Mouse (Mus musculus): ENCODE measurements around the gene Sgsm2. TPM values are rescaled to one million over a fixed set of nuclear protein-coding genes. Genes with fewer than 3 reads are reported as not detected.

Gene Sgsm2
- 10 to 100 TPM; 85.2 to 93.8 TPM for total RNA-seq (2021)
- long read RNA-seq, experiment 1, full-length matches to known transcripts = 27 of 118 reads
- long read RNA-seq, experiment 1, partial matches to known transcripts = 12 of 118 reads
- long read RNA-seq, experiment 1, other reads (novel, unspliced or antisense) = 79 of 118 reads
- long read RNA-seq, experiment 2, full-length matches to known transcripts = 15 of 75 reads
- long read RNA-seq, experiment 2, partial matches to known transcripts = 6 of 75 reads
- long read RNA-seq, experiment 2, other reads (novel, unspliced or antisense) = 54 of 75 reads

DNA sequence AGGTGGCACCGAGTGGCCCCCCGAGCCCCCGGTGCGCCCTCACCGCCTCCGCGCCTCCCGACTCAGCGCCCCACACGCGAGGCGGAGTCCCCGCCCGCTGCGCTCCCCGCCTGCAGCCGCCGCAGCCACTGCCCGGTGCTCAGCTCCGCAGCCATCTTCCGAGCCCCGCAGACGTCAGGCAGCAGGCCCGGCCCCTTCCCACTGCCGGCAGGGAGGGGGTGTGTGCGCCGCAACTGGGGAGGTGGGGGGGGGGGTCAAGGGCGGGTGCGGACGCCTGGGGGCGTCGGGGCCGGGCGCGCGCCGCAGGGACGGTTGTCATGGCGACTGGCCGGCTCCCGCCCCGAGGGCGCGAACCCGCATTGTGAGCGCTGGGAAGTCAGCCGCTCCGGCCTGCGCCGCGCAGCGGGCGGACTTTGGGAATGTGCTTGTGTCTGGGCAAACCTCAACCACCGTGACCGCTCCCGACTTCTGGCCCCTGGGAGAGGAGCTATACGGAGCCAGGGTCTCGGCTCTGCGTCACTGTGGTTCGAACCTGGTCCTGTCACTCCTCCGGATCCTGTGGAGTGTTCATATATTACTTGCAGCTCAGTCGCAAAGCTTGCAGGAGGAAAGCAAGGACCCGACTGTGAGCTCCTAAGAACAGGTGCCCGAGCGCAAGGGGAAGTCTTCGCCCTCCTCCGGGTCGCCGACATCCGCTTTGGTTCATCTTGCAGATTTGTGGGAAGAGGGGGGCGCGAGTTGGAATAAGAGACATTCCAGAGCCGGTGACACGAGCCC lies at the start of gene Sgsm2:
Sgsm2 (minus strand) TSS at position 160 of the 777 bp plus-strand sequence.
- peak; percentile 55 to 80 for DNase-seq (ENCODE audit: low spot score in 2 of 2)

DNA sequence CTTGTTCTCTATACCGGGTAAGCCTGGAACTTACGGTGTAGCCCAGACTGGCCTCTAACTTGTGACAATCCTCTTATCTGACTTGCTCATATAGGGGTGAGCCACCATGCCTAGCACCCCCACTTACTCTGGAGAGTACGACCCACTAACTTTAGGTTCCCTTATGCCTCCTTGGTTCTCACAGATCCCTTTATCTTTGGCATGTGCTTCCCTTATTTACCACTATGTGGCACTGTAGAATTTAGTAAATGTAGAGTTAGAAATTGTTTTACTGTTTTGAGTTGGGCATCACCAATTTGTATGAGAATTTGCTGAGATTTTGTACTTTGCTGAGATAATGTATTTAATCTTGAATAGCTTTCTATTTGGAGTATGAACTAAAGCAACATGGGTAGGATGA lies 49.5 kb upstream of the Sgsm2 start:
- DNase-seq (ENCODE audit: low spot score in 2 of 2) = peak in 1 of 2 experiments; percentile 20

DNA sequence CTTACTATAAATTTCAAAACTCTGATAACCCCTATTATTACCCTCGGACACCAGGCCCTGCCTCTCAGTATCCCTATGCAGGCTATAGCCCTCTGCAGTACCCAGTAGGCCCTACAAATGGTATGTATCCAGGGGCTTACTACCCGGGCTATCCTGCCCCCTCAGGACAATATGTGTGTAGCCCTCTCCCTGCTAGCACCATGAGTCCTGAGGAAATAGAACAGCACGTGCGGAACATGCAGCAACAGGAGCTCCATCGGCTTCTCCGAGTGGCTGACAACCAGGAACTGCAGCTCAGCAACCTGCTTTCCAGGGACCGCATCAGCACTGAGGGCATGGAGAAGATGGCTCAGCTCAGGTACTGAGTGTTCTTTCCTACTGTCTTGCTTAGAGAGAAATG lies 33.5 kb upstream of the Sgsm2 start:
- DNase-seq (ENCODE audit: low spot score in 2 of 2) = no peak

- no peak for DNase-seq (ENCODE audit: low spot score in 2 of 2)
Measured at GRCm38 (mm10) chr11:74929111-74929510, 32.3 kb upstream of the Sgsm2 start.

DNA sequence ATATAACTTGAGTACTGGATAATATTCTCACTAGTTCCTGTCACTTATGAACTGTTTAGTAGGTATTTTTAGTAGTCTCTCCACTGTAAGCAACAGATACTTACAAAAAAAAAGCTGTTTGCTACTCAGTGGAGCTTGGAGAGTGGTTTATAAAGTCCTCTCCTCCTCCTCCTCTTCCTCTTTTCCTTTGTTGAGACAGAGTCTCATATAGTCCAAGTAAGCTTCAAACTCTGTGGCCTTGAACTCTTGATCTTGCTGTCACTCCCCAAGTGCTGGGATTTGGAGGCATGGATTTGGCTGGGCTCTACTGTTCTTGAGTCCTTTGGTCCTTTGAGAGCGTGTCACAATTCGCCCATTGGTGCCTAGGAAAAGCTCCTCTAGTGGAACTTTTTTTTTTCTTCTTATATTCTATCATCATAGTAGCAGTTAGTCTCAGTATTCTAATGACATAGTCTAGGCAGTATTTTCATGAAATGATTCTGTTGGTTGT lies 30.4 kb upstream of the Sgsm2 start:
- DNase-seq (ENCODE audit: low spot score in 2 of 2) = no peak

- no peak for DNase-seq (ENCODE audit: low spot score in 2 of 2)
Measured at GRCm38 (mm10) chr11:74926388-74927005, 29.6 kb upstream of the Sgsm2 start.

GRCm38 (mm10) chr11:74925577-74926387 lies 28.9 kb upstream of the Sgsm2 start, which contains the start of the genes Smg6 and Srr:
TSS of gene Smg6 (plus strand) at chr11:74925823.
TSS of gene Srr (minus strand) at chr11:74925948.
- peak; percentile 92 to 95 for DNase-seq (ENCODE audit: low spot score in 2 of 2)

DNA sequence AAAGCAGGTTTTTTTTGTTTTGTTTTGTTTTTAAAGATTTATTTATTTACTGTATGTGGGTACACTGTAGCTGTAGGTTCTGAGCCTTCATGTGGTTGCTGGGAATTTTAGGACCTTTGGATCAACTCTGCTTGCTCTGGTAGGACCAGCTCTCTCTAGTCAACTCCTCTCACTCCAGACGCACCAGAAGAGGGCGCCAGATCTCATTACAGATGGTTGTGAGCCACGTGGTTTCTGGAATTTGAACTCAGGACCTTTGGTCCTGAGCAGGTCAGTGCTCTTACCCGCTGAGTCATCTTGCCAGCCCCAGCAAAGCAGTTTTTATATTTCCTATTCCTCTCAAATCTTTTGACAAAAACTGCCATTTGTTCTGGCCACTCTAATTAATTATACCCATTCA lies 27.3 kb upstream of the Sgsm2 start:
- DNase-seq (ENCODE audit: low spot score in 2 of 2) = no peak

DNA sequence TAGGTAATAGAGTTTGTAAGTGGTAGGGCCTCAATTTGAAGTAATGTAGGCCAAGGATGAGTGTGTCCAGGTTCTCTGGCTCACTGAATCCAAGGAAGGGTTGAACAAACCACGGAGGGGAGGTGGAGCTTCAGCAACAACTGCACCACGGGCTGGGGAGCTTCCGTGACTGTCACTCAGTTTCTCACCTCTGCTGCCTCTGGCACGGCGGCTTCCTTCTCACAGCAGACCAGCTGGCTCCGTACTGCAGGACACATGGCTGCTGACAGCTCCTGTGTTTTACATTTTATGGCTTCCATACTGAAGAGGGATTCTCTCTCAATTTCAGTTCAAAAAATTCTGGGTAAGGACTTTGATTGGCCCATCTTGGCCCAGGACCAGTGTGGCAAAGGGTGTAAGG lies 22.4 kb upstream of the Sgsm2 start:
- DNase-seq (ENCODE audit: low spot score in 2 of 2) = peak; percentile 17 to 34

GRCm38 (mm10) chr11:74912492-74912891 lies 15.6 kb upstream of the Sgsm2 start:
- DNase-seq (ENCODE audit: low spot score in 2 of 2) = no peak

DNA sequence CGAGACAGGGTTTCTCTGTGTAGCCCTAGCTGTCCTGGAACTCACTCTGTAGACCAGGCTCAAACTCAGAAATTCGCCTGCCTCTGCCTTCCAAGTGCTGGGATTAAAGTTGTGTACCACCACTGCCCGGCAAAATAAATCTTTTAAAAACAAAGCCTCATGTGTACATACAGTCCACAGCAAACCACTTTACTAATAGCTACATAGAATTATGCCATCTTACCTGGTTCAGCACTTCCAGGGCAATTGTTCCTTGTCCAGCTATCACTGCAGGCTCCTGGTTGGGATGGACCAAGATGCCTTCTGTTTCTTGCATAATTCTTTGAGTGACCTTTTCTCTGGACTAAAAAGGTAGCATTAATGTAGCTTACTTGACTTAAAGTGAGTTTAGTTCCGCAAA lies 13.1 kb upstream of the Sgsm2 start:
- DNase-seq (ENCODE audit: low spot score in 2 of 2) = no peak

GRCm38 (mm10) chr11:74908618-74909399 lies 11.9 kb upstream of the Sgsm2 start:
- no peak for DNase-seq (ENCODE audit: low spot score in 2 of 2)

DNA sequence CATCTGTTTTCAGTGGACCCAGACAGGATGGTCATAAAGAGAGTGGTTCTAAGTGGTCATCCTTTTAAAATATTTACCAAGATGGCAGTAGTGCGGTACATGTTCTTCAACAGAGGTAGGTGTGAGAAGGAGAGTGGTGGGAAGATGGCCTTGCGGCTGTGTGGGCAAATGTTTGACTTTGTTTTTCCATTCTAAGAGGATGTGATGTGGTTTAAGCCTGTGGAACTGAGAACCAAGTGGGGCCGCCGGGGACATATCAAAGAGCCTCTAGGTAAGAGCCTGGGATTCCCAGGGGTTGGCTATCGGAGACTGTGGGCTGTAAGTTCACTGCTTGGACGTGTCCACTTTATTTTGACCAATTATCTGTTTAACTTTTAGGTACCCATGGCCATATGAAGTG lies 11.0 kb upstream of the Sgsm2 start:
- DNase-seq (ENCODE audit: low spot score in 2 of 2) = no peak

GRCm38 (mm10) chr11:74902416-74902815 lies 5.6 kb upstream of the Sgsm2 start:
- DNase-seq (ENCODE audit: low spot score in 2 of 2) = no peak

DNA sequence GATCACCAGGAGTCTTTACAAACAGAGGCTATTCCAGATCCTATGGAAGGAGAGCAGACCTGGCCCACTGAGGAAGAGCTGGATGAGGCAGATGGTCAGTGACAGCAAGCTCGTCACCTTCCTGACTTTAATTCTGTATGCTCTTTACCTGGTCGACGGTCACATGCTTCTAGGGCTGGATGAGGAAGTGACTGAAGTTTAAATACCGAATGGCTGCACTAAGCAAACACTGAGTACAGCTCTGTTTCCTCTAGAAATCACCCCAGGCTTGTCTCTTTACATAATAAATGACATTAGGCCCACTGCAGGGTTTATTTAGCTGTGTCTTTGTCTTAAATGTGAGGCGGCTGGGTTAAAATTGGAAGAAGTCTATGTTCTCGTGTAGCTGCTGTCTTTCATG lies 4.7 kb upstream of the Sgsm2 start:
- DNase-seq (ENCODE audit: low spot score in 2 of 2) = no peak

DNA sequence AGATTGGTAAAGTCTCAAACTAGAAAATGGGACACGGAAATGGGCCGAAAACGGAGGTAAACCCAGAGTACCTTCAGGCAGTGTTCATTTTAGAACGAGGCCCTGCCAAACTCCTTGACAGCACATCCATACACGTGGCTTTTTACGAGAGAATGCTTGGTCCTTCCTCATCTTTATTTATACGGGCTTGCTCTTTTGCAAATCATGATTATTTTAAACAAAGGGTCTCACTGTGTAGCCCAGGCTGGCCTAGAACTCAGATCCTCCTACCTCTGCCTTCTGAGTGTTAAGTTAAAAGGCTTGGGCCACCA lies 1.6 kb upstream of the Sgsm2 start:
- no peak for DNase-seq (ENCODE audit: low spot score in 2 of 2)

DNA sequence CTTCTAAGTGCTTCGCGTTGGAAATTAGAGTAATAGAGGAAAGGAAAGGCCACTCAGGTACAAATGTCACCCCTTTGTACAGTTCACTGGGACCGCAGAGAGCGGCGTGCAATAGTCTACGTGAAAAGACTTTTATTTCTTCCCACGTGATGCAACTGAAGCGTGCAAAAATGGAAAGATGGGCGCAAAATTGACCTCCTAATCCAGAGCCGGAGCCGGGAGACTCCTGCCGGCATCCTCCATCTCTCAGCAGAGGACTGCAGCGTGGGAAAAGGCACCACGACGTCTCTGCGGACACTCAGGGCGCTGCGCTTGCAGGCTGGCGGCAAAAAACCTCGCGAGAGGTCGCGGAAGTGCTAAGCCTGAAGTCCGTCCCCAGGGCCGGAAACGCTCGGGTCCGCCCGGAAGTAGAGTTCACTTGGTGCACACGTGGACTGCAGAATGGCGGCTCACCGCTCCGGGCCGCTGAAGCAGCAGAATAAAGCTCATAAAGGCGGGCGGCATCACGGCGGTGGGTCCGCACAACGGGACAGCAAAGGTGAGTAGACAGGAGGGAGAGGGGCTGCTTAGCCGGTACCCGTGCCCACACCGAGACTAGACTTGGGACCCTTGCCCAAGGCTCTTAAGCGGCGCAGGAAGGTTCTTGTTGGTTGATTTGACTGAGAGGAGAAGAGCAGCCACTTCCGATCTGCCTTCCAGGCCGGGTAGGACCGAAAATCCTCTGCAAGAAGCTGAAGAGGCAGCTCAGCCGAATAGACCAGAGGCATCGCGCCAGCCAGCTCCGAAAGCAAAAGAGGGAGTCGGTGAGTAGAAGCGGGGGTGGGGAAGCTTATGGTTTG lies 1.0 kb upstream of the Sgsm2 start, which contains the start of gene Tsr1:
Tsr1 (plus strand) TSS at position 394 of the 839 bp plus-strand sequence.
- peak; percentile 82 to 90 for DNase-seq (ENCODE audit: low spot score in 2 of 2)

DNA sequence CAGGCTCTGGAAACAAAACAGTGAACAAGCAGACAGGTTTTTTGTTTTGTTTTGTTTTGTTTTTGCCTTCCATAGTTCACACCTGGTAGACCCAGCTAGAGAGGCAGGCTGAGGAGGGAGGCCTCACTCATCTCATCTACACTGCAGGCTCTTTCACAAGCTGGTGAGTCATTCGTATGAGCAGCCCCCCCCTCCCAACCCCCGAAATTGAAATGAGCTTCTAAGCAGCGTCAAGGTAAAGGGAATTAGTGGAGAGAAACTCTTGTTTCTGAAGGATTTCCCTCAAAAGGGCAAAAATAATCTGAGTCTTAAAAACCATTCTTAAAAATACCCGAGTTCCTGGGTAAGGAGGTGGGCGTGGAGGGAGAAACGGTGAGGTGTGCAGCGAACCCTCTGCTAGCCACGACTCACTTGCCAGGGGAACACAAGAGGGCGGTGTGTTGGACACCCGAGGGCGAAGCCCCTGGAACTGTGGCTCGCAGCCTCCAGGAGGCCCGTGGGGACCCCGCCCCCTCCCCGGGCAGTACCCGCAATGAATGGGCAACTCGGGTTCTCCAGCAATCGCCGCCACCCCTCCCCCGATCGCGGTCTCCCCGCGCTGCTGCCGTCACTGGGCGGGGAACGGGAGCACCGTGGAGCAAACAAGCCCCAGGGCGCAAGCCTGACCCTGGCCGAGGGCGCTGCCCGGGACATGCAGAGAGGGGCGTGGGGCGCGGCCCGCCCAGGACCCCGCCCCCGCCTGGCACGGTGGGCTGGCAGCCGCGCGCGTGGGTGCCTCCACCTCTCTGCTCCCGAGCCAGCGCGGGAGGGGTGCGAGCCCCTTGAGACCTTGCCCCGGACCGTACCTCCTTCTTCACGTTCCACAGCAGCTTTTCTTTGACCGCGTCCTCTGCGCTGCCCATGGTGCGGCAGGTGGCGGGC lies 620 bp downstream of the Sgsm2 start:
- DNase-seq (ENCODE audit: low spot score in 2 of 2) = peak; percentile 45 to 74
